ENCODE assay signal across 12 mouse cellular contexts in genomic region chr17:42938579-42938978, GRCm38 (mm10).
DNase-seq lines count a peak whose midpoint lies in the region; ATAC-seq lines count a peak whose summit lies in the region.
"Had no signal": no experiment of that assay in that cellular context is flagged by ENCODE, and none has a peak within 500 bp of the region (broad histone marks: within the 10 kb centered on the region; RNA-seq: fewer than 3 reads in every experiment).

No protein-coding gene starts in this region.

- ATAC-seq in midbrain, embryonic 14.5 days (ENCODE audit: low FRiP score, low TSS enrichment) = no peak

- no peak overlapping the region for H3K27ac ChIP-seq in midbrain, embryonic 14.5 days (replicated peaks; ENCODE audit: low read depth, low read length)
- H3K27ac ChIP-seq: forebrain, embryonic 12.5 days; lung, embryonic 15.5 days had no signal

- no peaks in the 10 kb centered on the region for H3K9me3 ChIP-seq in midbrain, embryonic 14.5 days (ENCODE audit: control insufficient read depth, low read length)
- H3K9me3 ChIP-seq: forebrain, embryonic 12.5 days; lung, embryonic 15.5 days had no signal

- no peaks in the 10 kb centered on the region for H3K4me1 ChIP-seq in midbrain, embryonic 14.5 days (ENCODE audit: control insufficient read depth, insufficient read depth, low read length)
- H3K4me1 ChIP-seq: forebrain, embryonic 12.5 days; lung, embryonic 15.5 days had no signal

- no peak overlapping the region for H3K4me2 ChIP-seq in midbrain, embryonic 14.5 days (ENCODE audit: low read length)
- H3K4me2 ChIP-seq: forebrain, embryonic 12.5 days; lung, embryonic 15.5 days had no signal

- 77% methylated on average over 1 of the region's 1 CpGs for WGBS in midbrain, embryonic 14.5 days

- no peaks in the 10 kb centered on the region for H3K27me3 ChIP-seq in midbrain, embryonic 14.5 days (ENCODE audit: control insufficient read depth, insufficient read depth, low read length)
- H3K27me3 ChIP-seq: forebrain, embryonic 12.5 days; lung, embryonic 15.5 days had no signal

- H3K36me3 ChIP-seq in midbrain, embryonic 14.5 days (ENCODE audit: control insufficient read depth, insufficient read depth, low read length) = no peaks in the 10 kb centered on the region
- H3K36me3 ChIP-seq: forebrain, embryonic 12.5 days; lung, embryonic 15.5 days had no signal

- no peak overlapping the region for H3K4me3 ChIP-seq in midbrain, embryonic 14.5 days (replicated peaks; ENCODE audit: low read depth, low read length)
- H3K4me3 ChIP-seq: forebrain, embryonic 12.5 days; lung, embryonic 15.5 days had no signal

- H3K9ac ChIP-seq in midbrain, embryonic 14.5 days (replicated peaks; ENCODE audit: low read length) = no peak overlapping the region
- H3K9ac ChIP-seq: forebrain, embryonic 12.5 days; lung, embryonic 15.5 days had no signal

- peak; percentile 34 for DNase-seq in 3134 (ENCODE audit: extremely low read depth, insufficient read length, low spot score)
- DNase-seq in Muller cell, postnatal 12 days (ENCODE audit: inconsistent ontology term) = peak; percentile 56
- DNase-seq in fibroblast of lung, adult 2 months (ENCODE audit: low read depth) = peak; percentile 19
- peak; percentile 5 for DNase-seq in lung, postnatal 10 days
- no peak for DNase-seq in neural tube, embryonic 10.5 days (ENCODE audit: extremely low spot score, low spot score)
- DNase-seq in cerebellum, postnatal 10 days = no peak
- DNase-seq in midbrain, embryonic 14.5 days = no peak
- DNase-seq: cerebellum, adult 11 months; gastrocnemius, postnatal 36 days; layer of hippocampus, adult 9-11 months had no signal

Comparison
In these comparisons a context has a peak if more than half of its experiments do, and no peak if none do; other contexts are left out.
1. DNase-seq: peak in 3134 (single experiment), Muller cell, postnatal 12 days (single experiment), fibroblast of lung, adult 2 months (single experiment) and lung, postnatal 10 days (single experiment); none in neural tube, embryonic 10.5 days (single experiment), cerebellum, postnatal 10 days (0 of 2) and midbrain, embryonic 14.5 days (single experiment).